Mouse (Mus musculus): ENCODE measurements around the gene Ppdpf.

Gene Ppdpf

DNA sequence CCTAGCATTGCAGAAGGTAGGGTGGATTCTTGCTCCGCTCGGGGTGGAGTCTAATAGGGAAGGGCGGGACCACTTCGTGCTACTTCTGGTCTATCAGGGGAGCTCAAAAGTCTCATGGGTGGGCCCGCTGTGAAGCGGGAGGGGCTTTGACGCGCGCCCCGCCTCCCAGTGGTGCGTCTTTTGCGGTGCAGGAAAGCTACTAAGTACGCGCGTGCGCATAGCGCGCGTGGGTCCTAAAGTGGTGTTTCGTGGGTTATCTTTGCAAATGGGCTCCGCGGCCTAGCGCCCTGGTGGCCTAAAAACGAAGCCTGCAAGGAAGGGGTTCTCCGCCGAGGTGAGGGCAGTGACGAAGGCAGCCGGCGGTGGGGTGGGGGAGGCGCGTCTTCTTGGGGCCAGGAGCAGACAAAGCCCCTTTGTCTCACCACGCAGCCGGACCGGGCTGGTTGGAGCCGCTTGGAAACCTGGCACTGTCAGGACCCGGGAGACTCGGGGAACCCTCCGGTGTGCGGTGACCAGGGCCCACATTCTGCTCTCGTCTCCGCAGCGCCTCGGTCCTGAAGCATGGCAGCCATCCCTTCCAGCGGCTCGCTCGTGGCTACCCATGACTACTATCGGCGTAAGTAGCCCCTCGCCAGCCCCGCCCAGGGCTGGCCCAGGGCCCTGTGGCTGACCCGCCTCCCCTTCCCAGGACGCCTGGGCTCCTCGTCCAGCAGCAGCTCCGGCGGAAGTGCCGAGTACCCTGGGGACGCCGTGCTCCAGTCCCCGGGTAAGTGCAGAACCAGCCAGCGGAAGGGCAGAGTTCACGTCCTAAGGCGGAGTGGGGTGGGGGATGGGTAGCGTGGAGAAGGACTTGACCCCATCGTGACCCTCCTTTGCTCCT, at the start of gene Ppdpf:
Gene Ppdpf (plus strand): TSS at position 127 of the 880 bp plus-strand sequence.
- peak; percentile 96 for DNase-seq (ENCODE audit: low read depth, low spot score)

DNA sequence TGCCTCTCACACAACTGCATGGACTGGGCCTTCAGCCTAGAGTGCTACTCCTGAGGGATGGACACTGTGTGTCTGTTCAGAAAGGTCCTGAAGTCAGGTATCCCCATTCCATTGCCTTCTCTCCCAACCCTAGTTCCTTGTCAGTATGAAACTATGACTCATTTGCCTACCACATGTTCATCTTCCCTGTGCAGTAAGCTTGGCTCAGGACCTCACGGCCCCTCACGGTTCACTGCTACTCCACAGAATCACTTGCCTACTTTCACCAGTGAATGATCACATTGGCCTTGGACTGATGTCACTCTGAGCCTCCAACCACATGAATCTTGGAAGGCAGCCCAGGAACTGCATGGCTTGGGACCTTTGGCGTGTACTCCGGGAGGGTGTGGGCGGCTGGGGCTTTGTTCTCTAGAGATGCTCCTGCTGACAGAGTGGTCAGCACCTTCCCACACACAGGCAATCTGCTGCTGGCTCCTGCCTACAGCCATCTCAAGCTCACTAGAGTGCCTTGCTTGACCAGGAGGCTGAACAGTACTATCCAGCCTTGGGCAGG, 47.3 kb upstream of the Ppdpf start:
- DNase-seq (ENCODE audit: low read depth, low spot score): peak; percentile 39

DNA sequence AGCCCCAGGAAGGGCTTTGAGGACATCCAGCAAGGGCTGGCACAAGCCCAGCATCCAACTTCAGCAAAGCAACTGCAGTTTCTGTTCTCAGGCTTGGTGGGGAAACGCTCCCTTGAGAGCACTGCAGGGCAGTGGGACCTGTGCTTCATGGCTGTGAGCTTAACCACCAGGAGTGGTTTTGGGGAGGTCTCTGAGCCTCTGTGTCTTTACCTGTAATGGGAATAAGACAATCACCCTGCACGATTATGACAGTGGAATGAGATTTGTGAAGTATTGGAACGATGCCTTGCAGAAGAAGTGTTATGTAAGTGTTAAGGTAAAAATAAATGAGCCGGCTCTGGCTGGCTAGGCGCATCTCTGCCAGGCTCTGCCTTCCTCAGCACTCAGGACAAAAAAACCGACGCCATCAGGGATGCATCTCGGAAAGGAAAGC, 44.3 kb upstream of the Ppdpf start:
- DNase-seq (ENCODE audit: low read depth, low spot score): no peak

DNA sequence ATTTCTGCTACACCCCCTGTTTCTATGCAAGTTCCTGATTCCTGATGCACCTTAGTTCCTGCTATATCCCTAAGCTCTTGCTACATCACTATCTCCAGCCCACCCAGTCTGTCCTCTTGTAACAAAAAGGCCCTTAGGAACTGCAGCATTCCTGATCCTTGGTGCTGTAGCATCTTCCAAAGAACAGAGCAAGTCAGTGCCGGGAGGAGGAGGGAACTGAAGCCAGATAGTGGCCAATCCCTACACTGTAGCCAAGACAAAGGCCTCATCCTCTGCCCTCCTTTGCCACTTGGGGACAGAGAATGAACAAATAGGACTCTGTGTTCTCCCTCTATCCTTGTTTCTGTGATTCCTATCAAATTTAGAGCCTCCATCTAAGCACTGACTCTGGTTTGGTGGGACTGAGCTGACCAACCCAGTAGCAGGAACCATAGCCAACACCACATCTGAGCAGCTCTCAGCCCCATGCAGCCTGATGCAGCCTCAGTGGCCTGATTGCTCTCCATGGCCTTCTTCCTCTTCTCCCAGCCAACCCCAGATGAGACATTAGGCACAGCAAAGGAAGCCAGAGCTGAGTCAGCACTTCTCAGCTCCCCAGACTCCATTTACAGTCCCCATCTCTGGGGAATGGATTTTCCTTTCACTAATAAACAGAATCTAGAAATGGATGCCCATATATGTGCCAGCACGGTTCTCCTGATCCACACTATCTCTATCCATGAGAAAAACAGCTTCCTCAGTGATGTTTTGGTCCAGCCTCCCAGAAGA, 43.4 kb upstream of the Ppdpf start:
- DNase-seq (ENCODE audit: low read depth, low spot score): no peak

DNA sequence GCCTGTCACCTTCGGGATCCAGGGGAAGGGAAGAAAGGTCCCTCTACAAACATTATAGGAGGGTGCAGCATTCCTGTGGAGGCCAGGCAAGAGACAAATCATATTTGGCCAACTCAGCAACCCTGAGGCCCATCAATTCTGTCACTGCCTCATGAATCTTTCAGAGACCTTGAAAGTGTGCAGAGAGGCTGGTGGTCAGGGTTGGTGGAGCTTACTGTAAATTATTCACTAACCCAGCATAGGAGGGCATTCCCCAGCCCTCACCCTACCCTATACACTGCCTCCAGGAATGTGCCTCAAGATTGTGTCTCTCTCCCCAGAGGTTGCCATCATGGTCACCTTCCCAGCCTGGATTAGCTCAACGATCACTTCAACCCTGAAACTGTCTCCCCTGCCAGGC, 42.4 kb upstream of the Ppdpf start:
- DNase-seq (ENCODE audit: low read depth, low spot score): no peak

DNA sequence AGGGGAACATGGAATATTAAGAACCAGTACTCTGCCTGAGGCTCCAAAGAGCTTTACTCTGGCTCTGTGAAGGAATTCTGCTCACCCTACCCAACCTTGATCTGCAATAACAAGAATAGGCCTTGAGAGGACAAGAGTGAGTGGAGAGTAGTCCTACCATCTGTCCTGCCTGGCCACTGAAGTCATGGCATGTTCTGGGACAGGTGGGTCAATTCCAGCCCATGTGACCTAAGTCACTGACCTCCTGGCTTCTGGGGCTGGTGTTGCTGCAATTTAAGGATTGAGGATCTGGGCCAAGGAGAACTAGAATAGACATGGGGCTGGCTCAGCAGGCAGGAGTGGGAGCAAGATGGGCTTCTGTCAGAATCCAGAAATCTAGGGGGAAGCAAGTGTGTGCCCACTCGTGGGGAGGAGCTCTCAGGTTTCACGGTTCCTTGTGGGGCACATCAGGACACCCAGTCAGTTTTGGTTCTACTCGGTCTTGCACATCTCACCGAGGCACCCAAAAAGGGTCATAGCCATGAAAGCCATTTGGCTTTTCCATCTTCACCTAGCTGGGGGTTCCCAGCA, 40.0 kb upstream of the Ppdpf start:
- no peak for DNase-seq (ENCODE audit: low read depth, low spot score)

DNA sequence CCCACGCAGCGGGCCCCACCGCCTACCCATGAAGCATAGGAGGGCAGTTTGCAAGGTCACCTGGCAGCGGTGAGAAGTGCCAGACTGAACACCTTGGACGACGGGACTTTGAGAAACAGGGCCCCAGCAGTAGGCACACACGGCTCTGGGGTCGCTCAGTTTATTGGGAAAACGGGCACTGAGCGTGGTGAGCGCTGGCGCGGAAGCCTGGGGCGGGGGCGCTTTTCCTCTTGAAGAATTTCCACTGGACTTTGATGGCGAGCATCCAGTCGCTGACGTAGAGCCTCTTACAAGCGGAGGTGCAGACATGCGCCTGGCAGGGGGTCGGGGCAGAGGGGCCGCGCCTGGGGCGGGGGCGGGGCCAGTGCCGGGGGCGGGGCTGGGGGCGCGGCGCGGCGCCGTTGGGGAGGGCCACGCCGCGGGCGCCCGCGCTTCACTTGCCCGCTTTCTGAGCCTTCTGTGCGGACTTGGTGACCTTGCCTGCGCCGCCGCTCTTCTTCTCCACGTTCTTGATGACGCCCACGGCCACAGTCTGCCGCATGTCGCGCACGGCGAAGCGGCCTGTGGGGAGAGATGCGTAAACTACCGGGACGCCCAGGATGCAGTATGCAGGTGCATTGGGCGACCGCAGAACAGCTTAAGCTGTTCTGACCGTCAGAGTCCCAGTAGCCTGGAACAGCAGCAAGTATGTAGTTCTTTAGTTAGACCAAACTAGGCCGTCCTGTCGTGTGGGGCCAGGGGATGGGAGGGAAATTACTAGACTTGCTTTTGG, 39.3 kb upstream of the Ppdpf start:
- no peak for DNase-seq (ENCODE audit: low read depth, low spot score)

DNA sequence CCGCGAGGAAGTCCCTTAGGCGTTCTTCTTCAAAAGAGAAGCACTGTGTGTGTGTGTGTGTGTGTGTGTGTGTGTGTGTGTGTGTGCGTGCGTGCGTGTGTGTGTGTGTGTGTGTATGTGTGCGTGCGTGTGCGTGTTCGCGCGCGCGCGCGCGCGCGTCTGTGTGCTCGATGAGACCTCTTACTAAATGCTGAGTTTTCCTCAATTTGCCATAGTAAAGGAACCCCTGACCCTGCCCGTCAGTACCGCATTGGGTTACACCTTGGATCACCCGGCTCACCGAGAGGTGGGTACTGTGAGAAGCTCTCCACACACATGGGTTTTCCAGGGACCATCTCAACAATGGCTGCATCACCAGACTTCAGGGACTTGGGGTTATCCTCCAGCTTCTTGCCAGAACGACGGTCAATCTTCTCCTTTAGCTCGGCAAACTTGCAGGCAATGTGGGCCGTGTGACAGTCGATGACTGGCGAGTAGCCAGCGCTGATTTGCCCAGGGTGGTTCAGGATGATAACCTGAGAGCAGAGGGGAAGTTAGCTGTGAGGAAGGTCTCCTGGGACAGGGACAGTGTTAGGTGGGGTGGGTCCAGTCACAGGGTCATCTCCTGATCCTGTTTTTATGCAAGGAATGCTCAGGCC, 38.6 kb upstream of the Ppdpf start:
- no peak for DNase-seq (ENCODE audit: low read depth, low spot score)

DNA sequence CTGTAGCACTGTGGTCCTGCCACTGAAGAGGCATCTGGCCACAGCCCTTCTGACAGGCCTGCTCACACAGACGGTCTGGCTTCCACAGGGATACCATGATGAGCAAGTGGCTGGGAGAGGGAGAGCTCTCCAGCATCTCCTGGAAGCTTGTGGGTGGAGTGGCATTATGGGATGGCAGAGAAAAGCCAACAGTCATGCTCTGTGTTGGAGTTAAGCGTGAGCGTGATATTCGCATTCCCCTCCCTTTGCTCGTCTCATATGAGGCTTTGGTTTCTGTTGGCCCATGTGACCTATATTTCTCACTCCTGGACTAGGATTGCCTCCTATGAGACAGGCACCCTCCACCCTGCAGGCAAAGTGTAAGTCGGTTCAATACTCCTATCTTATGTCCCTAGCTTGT, 36.8 kb upstream of the Ppdpf start:
- DNase-seq (ENCODE audit: low read depth, low spot score): no peak

DNA sequence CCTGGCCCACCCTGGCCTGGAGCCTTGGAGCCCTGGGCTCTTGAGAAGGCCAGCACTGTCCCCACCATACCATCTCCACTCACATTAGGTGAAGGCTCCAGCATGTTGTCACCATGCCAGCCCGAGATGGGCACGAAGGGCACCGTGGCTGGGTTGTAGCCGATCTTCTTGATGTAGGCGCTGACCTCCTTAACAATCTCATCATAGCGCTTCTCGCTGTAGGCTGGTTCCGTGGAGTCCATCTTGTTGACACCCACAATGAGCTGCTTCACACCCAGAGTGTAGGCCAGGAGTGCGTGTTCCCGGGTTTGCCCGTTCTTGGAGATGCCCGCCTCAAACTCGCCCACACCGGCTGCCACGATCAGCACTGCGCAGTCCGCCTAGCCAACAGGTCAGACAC, 34.3 kb upstream of the Ppdpf start:
- no peak for DNase-seq (ENCODE audit: low read depth, low spot score)

DNA sequence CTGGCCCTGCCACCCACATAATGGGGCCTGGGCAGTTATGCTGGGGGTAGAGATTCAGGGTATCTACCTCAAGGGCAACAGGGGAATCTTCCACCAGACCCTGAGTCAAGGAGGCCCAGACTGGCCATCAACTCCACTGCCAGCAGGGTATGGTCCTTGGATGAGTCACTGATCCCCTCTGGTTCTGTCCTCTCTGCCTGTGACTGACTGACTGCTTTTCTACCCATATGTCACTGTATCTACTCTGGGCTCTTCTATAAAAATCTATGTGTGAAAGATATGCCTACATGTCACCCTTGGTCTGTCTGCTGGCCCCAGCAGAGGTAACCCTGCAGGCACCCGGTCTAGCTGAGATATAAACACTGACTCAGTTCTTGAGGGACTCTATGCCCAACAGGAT, 33.9 kb upstream of the Ppdpf start:
- no peak for DNase-seq (ENCODE audit: low read depth, low spot score)

DNA sequence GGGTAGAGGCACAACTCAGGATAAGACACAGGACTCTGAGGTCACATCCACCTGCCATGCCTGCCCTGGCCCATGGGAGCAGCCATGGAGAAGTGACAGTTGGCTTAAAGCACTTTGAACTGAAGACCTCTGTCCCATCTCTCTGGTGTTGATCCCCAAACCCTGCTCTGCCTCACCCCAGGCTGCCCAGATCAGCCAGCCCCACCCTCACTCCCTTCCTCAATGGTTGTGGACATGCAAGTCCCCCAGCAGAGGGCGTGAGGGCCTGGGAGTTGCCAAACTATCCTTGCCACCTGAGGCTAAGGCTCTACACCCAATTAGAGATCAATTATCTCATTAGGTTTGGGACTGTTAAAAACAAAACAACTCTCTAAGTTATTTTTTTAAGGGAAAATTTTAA, 33.2 kb upstream of the Ppdpf start:
- DNase-seq (ENCODE audit: low read depth, low spot score): no peak

DNA sequence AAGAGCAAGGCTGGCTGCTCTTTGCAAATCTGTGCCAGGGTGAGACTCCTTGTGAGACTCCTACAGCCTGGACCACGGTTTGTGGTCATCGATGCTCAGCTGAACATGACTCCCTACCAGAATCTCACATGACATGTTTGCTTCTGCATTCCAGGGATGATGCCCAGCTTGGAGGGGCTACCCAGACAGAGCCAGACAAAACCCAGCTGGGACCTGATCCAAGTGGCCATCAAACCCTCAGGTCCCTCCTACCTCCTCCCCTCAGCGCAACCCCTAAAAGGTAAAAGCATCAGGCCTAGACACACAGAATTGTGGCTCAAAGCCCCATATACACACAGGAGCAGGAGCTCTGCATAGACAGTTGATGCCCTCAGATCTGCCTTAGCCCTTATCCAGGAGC, 32.7 kb upstream of the Ppdpf start:
- no peak for DNase-seq (ENCODE audit: low read depth, low spot score)

DNA sequence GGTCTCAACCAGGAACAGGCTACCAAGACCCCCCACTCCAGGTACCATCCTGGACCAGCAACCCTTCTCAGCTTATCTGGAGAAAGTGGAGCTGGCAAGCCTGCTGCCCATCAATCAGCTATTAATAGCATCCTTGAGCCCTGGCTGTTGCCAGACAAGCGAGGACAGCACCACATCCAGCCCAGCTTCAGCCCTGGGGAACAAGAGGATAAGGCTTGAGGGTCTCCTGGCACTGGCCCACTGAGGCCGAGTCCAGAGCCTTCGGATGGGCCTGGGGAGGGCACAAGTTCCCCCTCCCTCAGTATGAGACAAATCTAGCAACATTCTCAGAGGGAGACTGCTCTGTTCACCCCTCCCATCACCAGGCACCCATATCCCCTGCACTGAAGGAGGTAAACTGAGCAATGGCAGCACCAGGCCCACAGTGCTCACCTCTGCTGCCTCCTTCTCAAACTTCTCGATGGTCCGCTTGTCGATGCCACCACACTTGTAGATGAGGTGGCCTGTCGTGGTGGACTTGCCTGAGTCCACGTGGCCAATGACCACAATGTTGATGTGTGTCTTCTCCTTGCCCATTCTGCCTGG, 32.1 kb upstream of the Ppdpf start:
- DNase-seq (ENCODE audit: low read depth, low spot score): no peak

DNA sequence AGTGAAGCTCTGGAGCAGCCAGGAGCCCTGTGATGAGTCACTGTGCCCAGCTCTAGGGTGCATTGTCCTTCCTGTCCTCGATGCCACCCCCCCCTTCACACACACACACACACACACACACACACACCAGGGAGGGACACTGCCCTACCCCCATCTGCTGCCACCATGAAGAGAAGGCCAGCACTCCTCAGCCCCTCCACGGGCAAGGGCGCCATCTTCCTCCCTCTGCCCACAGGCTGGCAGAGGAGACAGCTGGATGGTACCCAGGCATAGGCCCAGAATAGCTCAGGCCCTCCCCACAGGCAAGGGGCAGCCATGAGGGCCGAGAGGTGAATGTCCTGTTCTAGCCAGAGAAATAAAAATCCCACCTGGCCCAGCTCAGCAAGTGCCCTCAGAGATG, 31.2 kb upstream of the Ppdpf start:
- no peak for DNase-seq (ENCODE audit: low read depth, low spot score)

DNA sequence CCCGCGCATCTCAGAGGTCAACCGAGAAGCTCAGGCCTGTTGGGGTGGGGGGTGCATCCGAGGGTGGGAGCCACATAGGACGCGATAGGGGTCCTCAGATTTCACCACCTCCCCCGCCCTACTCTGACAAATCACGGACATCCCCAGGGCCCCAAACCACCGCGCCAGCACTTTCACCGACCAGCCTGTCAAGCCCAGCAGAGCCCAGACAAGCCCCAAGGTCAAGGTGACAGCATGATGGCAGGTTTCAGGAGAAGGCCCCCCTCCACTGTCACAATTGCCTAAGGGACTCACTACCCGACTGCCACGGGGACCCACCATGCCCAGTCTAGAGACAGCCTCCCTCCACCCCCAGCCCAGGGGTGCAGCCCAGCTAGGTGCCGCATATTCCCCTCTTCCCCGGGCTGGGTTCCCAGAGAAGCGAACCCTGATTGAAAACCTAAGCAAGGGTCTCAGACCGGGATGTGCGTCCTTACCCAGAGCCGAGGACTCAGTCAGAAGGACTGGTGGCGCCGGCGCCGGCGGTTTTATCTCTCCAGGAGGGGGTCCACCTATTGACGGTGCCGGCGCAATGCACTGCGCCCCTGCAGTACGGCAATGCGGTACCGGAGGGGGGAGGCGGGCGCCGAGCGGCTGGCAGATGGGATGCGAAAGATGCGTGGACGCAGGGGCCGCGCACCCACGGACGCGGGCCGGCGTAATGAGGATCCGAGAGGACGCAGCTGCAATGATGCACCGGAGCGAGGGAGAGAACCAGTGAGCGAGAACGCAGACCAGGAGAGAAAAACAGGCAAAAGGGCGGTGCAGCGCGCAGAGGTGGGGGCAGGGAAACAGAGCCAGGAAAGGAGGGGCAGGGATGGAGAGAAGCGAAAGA, 30.6 kb upstream of the Ppdpf start, which contains the start of gene Eef1a2:
Gene Eef1a2 (minus strand): TSS at position 767 of the 874 bp plus-strand sequence.
- DNase-seq (ENCODE audit: low read depth, low spot score): no peak

DNA sequence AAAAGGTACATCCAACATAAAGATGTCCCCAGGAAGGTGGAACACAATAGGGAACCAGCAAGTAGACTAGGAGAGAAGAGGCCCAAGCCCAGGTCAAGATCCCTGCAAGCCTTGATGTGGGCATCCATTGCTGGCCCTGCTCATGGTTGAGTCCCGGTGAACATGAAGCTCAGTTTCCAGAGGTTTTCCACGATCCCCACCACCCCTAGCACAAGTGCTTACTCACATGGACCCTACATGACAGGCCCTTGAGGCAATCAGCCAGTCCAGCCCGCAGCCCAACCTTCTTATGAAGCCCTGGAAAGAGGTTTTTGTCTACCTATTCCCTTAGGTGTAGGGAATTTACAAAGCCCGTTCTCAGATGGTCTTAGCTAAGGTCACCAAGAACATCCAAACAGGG, 29.9 kb upstream of the Ppdpf start:
- no peak for DNase-seq (ENCODE audit: low read depth, low spot score)

DNA sequence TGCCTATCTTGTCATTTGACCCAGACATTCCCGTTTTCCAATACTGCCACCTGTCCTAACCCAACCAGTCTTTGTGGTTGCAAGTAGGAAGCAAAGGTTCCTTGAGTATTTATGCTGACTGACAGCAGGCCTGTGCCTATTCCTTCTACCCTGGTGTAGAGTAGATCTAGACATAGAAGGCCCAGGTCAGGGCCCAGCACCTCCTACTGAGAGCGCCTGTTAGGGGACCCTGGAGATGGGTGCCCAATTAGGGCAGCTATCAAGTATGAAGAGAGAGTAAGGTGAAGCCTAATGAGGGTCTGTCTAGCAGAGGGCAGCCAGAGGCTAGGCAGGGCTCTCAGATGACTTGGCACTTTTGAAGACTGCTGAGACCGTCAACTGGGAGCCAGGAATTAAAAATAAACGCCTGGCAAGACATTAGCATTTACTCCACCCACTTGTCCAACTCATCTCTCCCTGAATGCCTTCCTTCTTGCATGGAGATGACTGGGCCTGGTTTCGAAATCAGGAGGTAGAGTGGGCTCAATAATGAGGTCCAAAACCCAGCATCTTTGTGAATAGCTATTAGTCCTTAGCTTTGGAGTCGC, 29.2 kb upstream of the Ppdpf start:
- no peak for DNase-seq (ENCODE audit: low read depth, low spot score)

DNA sequence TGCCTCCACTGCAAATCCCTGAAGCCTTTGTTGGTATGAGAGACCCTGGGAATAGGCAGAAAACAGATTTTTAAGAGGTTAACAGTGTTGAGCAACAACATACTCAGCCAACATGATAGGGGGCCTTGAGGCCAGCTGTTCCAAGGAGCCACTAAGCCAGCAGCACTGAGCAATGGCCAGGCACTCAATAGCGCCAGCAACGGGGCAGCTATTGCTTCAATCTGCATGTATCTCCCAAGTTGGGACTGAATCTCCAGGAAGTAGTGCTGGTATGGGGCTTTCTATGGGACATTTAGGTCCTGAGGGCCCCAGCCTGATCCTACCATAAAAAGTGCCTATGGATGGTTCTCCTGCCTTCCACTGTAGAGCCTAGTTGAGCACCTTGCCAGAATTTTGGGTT, 28.6 kb upstream of the Ppdpf start:
- no peak for DNase-seq (ENCODE audit: low read depth, low spot score)

Data from 3T3-L1 (cell line).